Comparison of ENCODE assay signal across 19 mouse cellular contexts in genomic region chr17:30402871-30403270, GRCm38 (mm10).
DNase-seq lines count a peak whose midpoint lies in the region; ATAC-seq and TF ChIP-seq lines count a peak whose summit lies in the region.
"Had no signal": no experiment of that assay in that cellular context is flagged by ENCODE, and none has a peak within 500 bp of the region (broad histone marks: within the 10 kb centered on the region; RNA-seq: fewer than 3 reads in every experiment).

No protein-coding gene starts in this region.

- H3K9me3 ChIP-seq in heart, embryonic 10.5 days, result no peaks in the 10 kb centered on the region
- no peaks in the 10 kb centered on the region for H3K9me3 ChIP-seq in kidney, postnatal 0 days (replicated peaks; ENCODE audit: low read length)
- H3K9me3 ChIP-seq: embryonic facial prominence, embryonic 13.5 days had no signal

- no peak for ATAC-seq in kidney, postnatal 0 days (replicated peaks; ENCODE audit: low FRiP score, low read depth)
- ATAC-seq: hindbrain, embryonic 16.5 days had no signal

- TF ChIP-seq CTCF in kidney, postnatal 0 days (IDR thresholded peaks at IDR 0.05; ENCODE audit: low read depth), result 0 out of 2 replicates have a peak, but pooled peaks have one; percentile 11
- TF ChIP-seq CTCF in testis, adult 2 months (IDR thresholded peaks at IDR 0.05; ENCODE audit: control insufficient read depth, insufficient read depth, insufficient replicate concordance, low read depth, low read length), result no peak

- H3K27ac ChIP-seq in heart, embryonic 10.5 days, result no peak overlapping the region
- no peak overlapping the region for H3K27ac ChIP-seq in kidney, postnatal 0 days
- H3K27ac ChIP-seq in testis, adult 2 months (ENCODE audit: control insufficient read depth, insufficient read depth, low read depth, low read length), result no peak overlapping the region
- H3K27ac ChIP-seq: embryonic facial prominence, embryonic 13.5 days; forebrain, embryonic 12.5 days; gastrocnemius, adult 2 months had no signal

- no peak overlapping the region for H3K4me3 ChIP-seq in heart, embryonic 10.5 days
- H3K4me3 ChIP-seq in kidney, postnatal 0 days (replicated peaks; ENCODE audit: low read depth, low read length), result no peak overlapping the region
- H3K4me3 ChIP-seq in testis, adult 2 months (ENCODE audit: control insufficient read depth, low read depth, low read length), result peak overlapping the region; percentile 74
- H3K4me3 ChIP-seq: embryonic facial prominence, embryonic 13.5 days; forebrain, embryonic 12.5 days; gastrocnemius, adult 2 months had no signal

- H3K36me3 ChIP-seq in heart, embryonic 10.5 days, result peaks cover 4% of the 10 kb centered on the region; the same call in 1 of the 2 replicates
- H3K36me3 ChIP-seq in kidney, postnatal 0 days (ENCODE audit: insufficient read depth, low read length), result no peaks in the 10 kb centered on the region
- no peaks in the 10 kb centered on the region for H3K36me3 ChIP-seq in testis, adult 2 months (ENCODE audit: control insufficient read depth, insufficient read depth, low read length)
- H3K36me3 ChIP-seq: embryonic facial prominence, embryonic 13.5 days; forebrain, embryonic 12.5 days had no signal

- DNase-seq in heart, embryonic 10.5 days (ENCODE audit: low spot score), result peak; percentile 10
- no peak for DNase-seq in heart, postnatal 10 days
- no peak for DNase-seq in kidney, postnatal 0 days (ENCODE audit: low spot score)
- no peak for DNase-seq in kidney, postnatal 14 days
- DNase-seq in testis, postnatal 14 days (ENCODE audit: low spot score), result no peak
- DNase-seq in urinary bladder, postnatal 36 days (ENCODE audit: low spot score in 2 of 2), result no peak
- no peak for DNase-seq in gastrocnemius, postnatal 4 days (ENCODE audit: low spot score in 2 of 2)
- DNase-seq: adrenal gland, adult 2 months; adrenal gland, postnatal 25 days; cerebellum, adult 11 months; cerebellum, adult 9-10 months; gastrocnemius, adult 2 months; gastrocnemius, postnatal 25 days; heart, adult 11 months; heart, postnatal 14 days had no signal

- H3K4me1 ChIP-seq in heart, embryonic 10.5 days, result peaks cover 14% of the 10 kb centered on the region
- H3K4me1 ChIP-seq in kidney, postnatal 0 days (replicated peaks; ENCODE audit: insufficient read depth, low read length), result 0 out of 2 replicates have a peak, but pooled peaks cover 4% of the 10 kb centered on the region
- no peaks in the 10 kb centered on the region; the same call in 1 of the 2 replicates for H3K4me1 ChIP-seq in testis, adult 2 months (ENCODE audit: control insufficient read depth, insufficient read depth, low read length)
- H3K4me1 ChIP-seq: embryonic facial prominence, embryonic 13.5 days; forebrain, embryonic 12.5 days had no signal

- no peak overlapping the region for H3K4me2 ChIP-seq in kidney, postnatal 0 days (ENCODE audit: low read length)
- H3K4me2 ChIP-seq: embryonic facial prominence, embryonic 13.5 days; forebrain, embryonic 12.5 days had no signal

- no peak for TF ChIP-seq POLR2A in testis, adult 2 months (IDR thresholded peaks at IDR 0.05; ENCODE audit: control insufficient read depth, low read depth, low read length)

- 86% methylated on average over 3 of the region's 3 CpGs for WGBS in heart, embryonic 10.5 days
- WGBS in kidney, postnatal 0 days, result 95% methylated on average over 3 of the region's 3 CpGs

- H3K27me3 ChIP-seq in heart, embryonic 10.5 days (ENCODE audit: insufficient read depth, poor library complexity, severe bottlenecking), result no peaks in the 10 kb centered on the region
- H3K27me3 ChIP-seq in kidney, postnatal 0 days (ENCODE audit: insufficient read depth, low read length), result no peaks in the 10 kb centered on the region
- H3K27me3 ChIP-seq in testis, adult 2 months (ENCODE audit: control insufficient read depth, insufficient read depth, low read length), result no peaks in the 10 kb centered on the region
- H3K27me3 ChIP-seq: embryonic facial prominence, embryonic 13.5 days; forebrain, embryonic 12.5 days had no signal

- H3K9ac ChIP-seq in kidney, postnatal 0 days (ENCODE audit: low read depth, low read length), result no peak overlapping the region
- H3K9ac ChIP-seq: embryonic facial prominence, embryonic 13.5 days; forebrain, embryonic 12.5 days had no signal

- intact Hi-C loops in heart, postnatal 10 days (cut with DNase I), result no loop called here
